In the genomic region with DNA sequence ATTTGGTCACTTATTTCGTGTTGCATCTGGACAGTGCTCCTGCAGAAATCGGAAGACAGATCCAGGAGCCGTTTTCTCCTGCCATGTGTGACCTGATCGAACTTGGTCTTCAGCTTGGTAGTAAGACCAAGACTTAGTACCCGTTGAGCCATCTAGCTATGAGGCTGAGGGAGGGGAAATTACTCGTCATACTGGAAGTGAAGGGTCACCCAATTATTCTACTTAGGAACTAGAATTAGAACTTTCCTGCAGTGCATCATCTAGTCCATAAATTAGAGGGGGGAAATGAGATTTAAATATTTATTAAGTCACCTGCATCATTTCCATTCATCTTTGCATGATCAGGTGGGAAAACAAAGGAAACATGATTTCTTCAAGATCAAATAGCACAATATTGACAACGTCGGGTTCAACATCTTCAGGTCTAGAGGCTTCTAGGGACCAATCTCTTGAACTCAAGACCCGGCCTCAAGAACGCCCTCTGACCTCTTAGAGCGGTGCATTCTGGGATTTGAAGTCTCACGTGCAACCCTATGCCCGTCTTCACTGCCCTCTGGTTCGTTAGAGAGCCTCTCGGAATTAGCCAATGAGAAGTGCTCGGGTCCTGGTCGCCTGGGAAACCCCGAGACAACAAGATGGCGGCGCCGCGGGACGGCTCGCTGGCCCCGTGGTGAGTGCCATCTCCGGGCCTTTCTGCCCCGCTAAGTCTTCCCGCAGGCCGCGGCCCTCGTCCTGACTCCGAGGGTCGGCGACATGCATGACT, we compare ENCODE assay signal across 8 mouse cellular contexts. TPM values are rescaled to one million over a fixed set of nuclear protein-coding genes. Genes with fewer than 3 reads are reported as not detected.
DNase-seq lines count a peak whose midpoint lies in the region; ATAC-seq lines count a peak whose summit lies in the region.

Gene Ubxn11, plus strand, starts transcription at position 592 of the 763 bp plus-strand sequence.

- peak within 1 kb of the TSS; percentile 74 for H3K4me2 ChIP-seq in hindbrain, embryonic 16.5 days (ENCODE audit: low read length)

- peak; percentile 84 for DNase-seq in WW6 (ENCODE audit: low read depth, low spot score)
- DNase-seq in cerebellum, postnatal 4 days (ENCODE audit: low spot score in 2 of 2), result peak; percentile 67 to 81
- peak; percentile 91 for DNase-seq in gastrocnemius, adult 18-20 months (ENCODE audit: low spot score)
- peak; percentile 92 to 94 for DNase-seq in left cerebral cortex, adult 18-20 months (ENCODE audit: low spot score in 2 of 2)
- peak; percentile 95 for DNase-seq in right cerebral cortex, adult 18-20 months
- DNase-seq in urinary bladder, postnatal 10 days (ENCODE audit: low spot score), result peak; percentile 45

- H3K27me3 ChIP-seq in hindbrain, embryonic 16.5 days (replicated peaks; ENCODE audit: control insufficient read depth, insufficient read depth, low read length), result no peaks in the 10 kb centered on the region

- 18% methylated on average over 34 of the region's 34 CpGs for WGBS in hindbrain, embryonic 16.5 days
- WGBS in macrophage (ENCODE audit: missing documents), result 20% methylated on average over 34 of the region's 34 CpGs

- no peaks in the 10 kb centered on the region for H3K79me2 ChIP-seq in macrophage (ENCODE audit: inconsistent target)

- H3K4me3 ChIP-seq in hindbrain, embryonic 16.5 days (ENCODE audit: low read length), result peak within 1 kb of the TSS; percentile 80
- H3K4me3 ChIP-seq in macrophage (ENCODE audit: inconsistent target), result peak within 1 kb of the TSS; percentile 41

- H3K4me1 ChIP-seq in hindbrain, embryonic 16.5 days (ENCODE audit: control insufficient read depth, insufficient read depth, low read depth, low read length), result no peaks in the 10 kb centered on the region

- peak within 1 kb of the TSS; percentile 55; the same call in 1 of the 2 replicates for H3K27ac ChIP-seq in hindbrain, embryonic 16.5 days (ENCODE audit: low read depth, low read length)
- H3K27ac ChIP-seq in macrophage, result no peak within 1 kb of the TSS

- no peaks in the 10 kb centered on the region for H3K9me3 ChIP-seq in hindbrain, embryonic 16.5 days (ENCODE audit: control insufficient read depth, low read length)

- ATAC-seq in hindbrain, embryonic 16.5 days, result peak; percentile 98

- peak within 1 kb of the TSS; percentile 70 for H3K9ac ChIP-seq in hindbrain, embryonic 16.5 days (ENCODE audit: low read depth, low read length)

- no peaks in the 10 kb centered on the region for H3K36me3 ChIP-seq in hindbrain, embryonic 16.5 days (ENCODE audit: control insufficient read depth, insufficient read depth, low read length)
- H3K36me3 ChIP-seq in macrophage (ENCODE audit: inconsistent target), result no peaks in the 10 kb centered on the region

RNA-seq across cellular contexts. Expression of gene Ubxn11, which starts in this region (rescaled TPM):
- total RNA-seq in gastrocnemius, adult 18-20 months (2021), result 1 to 10 TPM; 1.3 to 1.6 TPM
- polyA plus RNA-seq in hindbrain, embryonic 16.5 days (2015; fragmentation: Nextera tagmentation; extraction: Ambion mirVana), result 21.3 and 21.5 TPM in 2 replicates
- total RNA-seq in left cerebral cortex, adult 18-20 months (2021), result 10 to 100 TPM; 31.7 to 38.4 TPM
- total RNA-seq in macrophage (2018; cell fraction: chromatin; rRNA removed), result 10 to 100 TPM in 25 of 26 experiments, 1 to 10 TPM in 1; 3.9 to 28.3 (median 19.3) TPM
- total RNA-seq in macrophage (2018; cell fraction: cytosol; rRNA removed), result 1 to 10 TPM in 16 of 26 experiments, under 1 TPM in 10; 0.44 to 2.6 (median 1.1) TPM
- total RNA-seq in macrophage (2018; cell fraction: nucleus; rRNA removed), result 10 to 100 TPM in 8 of 26 experiments, 1 to 10 TPM in 18; 5.0 to 14.9 (median 8.9) TPM
- 1.0 to 3.2 TPM (median 1.3 TPM) in 3 replicates for polyA plus RNA-seq in macrophage (2018)

Comparison
In these comparisons a context has a peak if more than half of its experiments do, and no peak if none do; other contexts are left out.
1. RNA of gene Ubxn11 (total RNA-seq): 31.7 to 38.4 TPM in left cerebral cortex, adult 18-20 months; 1.3 to 1.6 TPM in gastrocnemius, adult 18-20 months; every median in the first group is over 10 times any median in the second.
2. DNase-seq: peak in every context shown above with its lines; median percentile 95 in right cerebral cortex, adult 18-20 months; 93 in left cerebral cortex, adult 18-20 months; 91 in gastrocnemius, adult 18-20 months; 84 in WW6; 74 in cerebellum, postnatal 4 days; 45 in urinary bladder, postnatal 10 days.